Mouse (Mus musculus) lung, postnatal 36 days (tissue): ENCODE data around the gene Gbp3.
A peak's percentile ranks its signal among the peaks of the same experiment; 100 is the strongest.

Source experiments
- DNase-seq: peaks from one replicate; pipeline ENCODE4 v3.0.0; 2022; ENCODE audit warnings: mixed read lengths

The Gbp3 gene

DNA sequence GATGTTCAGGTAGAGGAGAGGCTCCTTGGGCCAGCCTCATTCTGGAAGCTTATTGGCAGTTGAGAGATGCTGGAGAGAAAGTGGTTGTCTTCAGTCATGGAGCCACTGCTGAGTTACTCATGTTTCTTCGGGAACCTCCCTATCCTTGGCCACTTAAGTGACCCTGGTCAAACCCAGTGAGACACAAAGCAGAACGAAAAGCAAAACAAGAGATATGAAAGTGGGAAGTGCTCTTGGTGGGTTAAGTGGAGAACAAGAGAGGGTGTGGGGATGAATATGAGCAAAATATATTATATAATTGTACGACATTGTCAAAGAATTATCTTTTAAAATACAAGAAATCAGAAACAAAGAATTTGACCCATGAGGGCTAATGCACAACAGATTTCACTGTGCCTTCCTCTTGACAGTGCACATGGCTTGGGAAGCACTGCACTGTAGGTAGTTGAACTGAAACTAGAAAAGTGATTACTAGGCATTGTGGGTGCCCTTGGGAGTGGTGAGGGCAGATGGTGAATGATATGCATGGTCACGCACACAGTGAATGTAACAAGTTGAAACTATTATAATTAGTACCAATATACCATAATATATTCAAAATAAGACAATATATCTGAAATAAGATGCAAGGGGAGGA, 30.7 kb downstream of the Gbp3 start:
- DNase-seq = no peak

DNA sequence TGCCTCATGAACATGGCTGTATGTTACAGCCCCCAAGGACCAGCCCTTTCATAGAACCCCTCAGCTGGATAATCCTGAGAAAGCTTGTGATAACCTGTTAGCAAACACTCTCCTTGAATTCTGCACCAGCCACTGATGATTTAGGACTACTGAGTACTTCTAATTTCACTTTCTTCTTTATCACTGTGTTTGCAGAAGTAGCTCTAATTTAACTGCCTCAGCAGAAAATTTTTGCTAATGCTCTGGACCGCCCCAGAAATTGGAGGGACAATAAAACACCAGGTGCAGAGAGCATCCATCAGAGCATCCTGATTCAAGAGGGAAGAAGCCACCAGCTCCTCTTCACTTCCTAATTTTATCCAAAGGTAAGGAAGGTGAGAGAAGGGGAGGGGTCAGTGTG, 34.7 kb downstream of the Gbp3 start, which contains the start of gene Gbp2b:
Gene Gbp2b (plus strand): TSS at position 301 of the 400 bp plus-strand sequence.
- DNase-seq = no peak

DNA sequence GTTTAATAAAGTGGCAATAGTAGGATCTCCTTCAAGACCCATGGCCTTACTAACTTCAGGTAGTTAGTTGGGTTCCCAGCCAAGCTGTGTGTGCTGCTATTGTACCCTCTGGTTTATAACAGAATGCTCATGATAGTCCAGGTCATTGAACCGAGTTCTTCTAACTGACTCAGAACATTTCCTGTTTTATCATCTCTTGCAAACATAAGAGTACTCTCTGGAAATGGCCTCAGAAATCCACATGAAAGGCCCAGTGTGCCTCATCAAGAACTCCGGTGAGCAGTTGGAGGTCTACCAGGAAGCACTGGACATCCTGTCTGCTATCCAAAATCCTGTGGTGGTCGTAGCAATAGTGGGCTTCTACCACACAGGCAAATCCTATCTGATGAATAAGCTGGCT, 38.1 kb downstream of the Gbp3 start:
- no peak for DNase-seq

DNA sequence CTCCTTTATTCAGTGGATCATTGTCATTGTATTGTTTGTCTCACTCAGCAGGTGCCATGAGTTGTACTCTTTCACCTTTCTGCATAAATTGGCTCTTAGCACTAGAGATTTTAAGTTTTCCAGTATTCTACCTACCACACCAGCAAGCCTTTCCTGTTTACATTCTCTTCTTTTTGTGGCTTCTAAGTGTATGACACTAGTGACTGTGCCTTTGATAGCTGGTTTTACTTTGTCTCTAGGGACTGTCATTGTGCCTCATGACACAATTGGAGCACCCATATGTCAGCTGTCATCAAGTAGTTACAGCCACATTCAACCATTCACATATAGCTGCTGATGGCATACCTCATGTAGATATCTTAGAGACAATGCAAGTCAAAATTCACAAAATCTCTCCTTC, 41.8 kb downstream of the Gbp3 start:
- no peak for DNase-seq

DNA sequence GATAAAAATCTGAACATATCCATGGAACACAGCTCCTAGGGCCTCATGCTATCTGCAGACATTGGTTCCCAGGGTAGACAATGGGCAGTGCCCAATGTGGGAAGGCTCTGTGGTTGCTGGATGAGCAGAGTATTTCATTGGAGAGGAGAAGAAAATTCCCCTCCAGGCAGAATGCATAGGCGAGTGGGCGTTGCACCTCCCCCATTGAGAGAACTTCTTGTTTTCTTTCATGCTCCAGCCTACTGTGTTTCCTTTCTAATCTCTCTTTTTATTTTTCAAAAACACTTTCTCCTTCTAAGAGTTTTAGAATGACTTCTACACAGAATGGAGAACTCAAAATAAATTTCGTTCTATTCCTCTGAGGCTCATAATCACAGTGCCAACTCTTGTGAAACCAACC, 58.8 kb downstream of the Gbp3 start:
- peak; percentile 19 for DNase-seq

DNA sequence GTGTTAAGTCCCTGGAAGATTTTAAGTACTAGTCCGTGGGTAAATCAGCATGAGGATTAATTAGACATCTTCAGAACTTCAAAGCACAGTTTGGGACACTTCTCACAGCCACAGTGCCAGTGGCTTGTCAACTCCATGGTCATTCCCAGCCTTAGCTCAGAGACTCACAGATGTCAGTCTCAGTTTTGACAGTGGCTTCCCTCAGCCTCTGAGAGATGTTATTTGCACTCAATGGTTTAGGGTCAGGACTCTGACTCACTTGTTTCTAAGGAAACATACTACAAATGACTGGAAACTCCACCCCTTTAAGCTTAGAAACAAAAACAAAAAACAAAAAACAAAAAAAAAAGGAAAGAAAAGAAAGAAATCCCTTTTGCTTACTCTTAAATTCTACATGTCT, 59.8 kb downstream of the Gbp3 start:
- peak; percentile 27 for DNase-seq

DNA sequence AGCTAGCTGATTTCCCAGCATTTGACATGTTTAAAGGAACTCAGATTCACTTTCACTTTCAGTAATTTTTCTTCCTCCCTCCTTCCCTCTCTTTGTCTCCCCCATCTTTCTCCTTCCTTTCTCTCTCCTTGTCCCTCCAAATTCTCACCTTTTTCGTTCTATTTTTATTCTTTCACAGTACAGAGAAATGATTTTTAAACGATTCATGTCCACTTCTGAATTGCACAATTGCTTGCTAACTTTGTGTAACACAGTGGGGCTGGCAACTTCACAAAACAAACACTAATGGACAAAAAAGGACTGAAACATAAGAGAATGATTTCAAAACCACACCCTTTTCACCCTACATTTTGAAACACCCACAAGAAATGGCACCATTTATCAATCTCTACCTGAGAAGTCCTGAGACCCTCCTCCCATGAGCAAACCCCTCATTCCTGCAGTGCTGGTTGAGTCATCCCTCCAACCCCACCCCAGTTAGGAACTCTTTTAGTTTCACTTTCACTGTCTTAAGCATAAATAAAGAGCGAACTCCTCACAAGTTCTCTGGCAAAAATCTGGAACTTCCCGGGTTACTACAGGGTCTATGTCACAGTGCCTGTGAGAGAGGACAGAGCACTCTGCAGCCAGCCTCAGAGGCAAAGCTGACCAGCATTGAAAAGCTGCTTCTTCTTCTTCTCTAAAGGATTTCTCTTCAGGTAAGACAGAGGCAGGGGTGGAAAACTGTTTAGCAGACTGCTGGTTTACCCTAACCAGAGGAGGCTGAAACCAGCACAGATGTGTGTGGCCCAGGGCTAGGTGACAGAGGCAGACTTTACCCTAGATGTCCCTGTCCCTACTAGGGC, 60.5 kb downstream of the Gbp3 start, which contains the start of gene Gbp2:
Gene Gbp2 (plus strand): TSS at position 492 of the 845 bp plus-strand sequence.
- peak; percentile 91 for DNase-seq

DNA sequence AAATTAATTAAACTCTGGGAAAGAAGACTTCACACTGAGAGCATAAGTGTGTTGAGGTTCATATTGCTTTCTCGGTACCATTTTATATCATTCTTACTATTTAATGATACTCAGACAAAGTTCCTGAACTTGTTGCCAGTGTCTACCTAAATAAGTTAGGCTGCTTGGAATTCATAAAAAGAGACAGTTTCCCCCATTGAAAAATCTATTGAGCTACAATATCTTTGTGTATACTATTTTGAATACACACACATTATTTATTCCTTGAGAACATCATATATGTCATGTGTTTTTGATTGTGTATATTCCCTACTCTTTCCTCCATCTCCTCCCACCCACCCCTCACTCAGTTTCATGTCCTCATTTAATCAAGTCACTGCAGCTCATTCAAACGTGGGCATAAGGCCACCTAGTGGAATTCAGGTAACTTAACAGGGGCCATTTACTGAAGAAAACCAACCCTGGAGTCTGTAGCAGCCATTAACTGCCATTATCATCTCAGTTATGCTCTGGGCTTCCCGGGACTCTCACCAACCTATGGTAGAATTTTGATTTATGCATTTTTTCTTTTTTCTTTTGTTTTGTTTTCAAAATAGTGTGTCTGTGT, 61.2 kb downstream of the Gbp3 start:
- peak; percentile 53 for DNase-seq
